Mouse (Mus musculus) embryo, embryonic 10 days (tissue): ENCODE data around the gene Stk33.

Experiments
- DNase-seq: peaks from one replicate; pipeline ENCODE4 v3.0.0-alpha.2; 2015; ENCODE audit warnings: low spot score

Stk33 gene

DNA sequence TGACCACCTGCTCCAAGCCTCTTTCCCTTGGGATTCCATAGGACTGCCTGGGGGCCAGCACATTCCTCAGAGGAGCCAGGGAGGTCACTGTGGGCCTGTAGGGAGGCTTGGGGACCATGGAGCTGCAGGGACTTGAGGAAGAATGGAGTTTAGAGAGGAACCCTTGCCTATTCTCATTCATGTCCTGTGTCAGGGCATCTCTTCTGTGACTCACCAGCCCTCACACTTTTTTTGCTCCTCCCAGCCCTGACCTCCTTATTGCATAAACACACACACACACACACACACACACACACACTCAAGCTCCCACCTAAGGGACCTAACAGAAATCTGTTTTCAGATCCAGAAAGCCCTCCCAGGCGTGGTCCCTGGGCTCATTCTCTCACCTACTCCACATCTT is 199.5 kb downstream of the Stk33 start:
- DNase-seq, result no peak

DNA sequence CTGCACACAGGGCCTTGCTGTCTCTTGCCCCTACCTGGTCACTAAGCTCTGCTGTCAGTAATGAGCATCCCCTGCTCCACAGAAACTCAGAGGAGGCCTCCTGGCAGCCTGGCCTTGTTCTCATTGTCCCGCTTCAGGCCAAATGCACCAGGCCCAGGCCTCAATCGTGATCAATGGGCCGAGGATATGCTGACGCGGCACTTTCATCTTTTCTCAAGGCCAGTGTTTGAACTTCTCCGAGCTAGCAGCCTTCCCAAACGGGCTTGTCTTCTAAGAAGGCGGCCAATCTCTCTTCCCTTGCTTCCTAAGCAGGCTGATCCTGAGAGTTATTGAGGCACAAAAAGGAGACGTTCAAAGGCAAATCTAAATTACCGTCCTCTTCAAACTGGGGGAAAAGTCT is 200.2 kb downstream of the Stk33 start:
- no peak for DNase-seq

DNA sequence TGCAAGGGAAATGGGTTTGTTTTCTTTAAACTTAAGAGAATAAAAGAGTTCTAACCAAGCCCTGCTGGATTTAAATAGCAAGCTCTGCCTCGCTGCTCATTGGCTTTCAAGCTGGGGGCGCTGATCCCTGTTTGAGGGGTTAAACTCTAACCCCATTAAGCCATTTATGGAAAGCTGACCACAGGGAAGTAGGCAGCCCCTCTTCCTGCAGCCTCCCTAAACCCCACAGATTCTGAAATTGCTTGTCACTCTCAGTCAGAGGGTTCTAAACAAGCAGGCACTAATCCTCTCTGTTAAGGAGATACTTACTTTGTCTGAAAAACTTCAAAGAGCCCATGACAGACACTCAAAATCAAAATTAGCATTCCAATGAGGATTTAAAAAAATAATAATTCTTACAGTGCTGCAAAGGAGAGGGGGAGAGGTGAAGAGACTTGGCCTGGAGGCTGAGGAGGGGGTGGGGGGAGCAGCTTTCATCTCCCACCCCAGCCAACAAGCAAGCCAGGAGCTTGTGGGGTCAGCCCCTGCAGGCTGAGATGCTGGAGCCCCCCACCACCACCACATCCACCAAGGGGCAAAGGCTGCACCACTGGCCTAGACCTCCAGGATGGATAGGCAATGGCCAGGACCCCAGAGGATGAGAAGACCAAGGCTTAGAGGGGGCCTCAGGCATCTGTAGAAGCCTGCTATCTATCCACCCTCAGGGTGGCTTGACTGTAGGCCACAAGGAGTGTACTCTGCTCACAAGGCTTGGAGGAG is 203.8 kb downstream of the Stk33 start:
- peak; percentile 21 for DNase-seq

DNA sequence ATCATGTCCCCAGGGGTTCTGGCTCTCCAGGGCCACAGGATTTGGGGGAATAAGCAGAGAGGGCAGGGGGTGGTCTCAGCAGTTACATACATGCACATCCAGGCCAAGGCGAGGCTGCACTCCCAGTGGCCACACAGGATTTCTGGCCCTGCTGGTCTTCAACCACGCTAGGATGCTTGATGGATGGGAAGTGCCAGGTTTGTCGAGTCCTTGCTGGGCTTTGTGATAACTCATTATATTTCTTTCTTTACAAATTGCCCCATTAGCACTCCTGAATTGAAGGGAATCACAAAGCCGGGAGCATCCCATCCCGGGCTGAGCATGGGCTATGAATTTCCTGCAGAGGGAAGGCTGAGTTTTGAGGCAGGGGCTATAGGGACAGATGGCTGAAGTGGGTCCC is 204.4 kb downstream of the Stk33 start:
- peak; percentile 26 for DNase-seq

DNA sequence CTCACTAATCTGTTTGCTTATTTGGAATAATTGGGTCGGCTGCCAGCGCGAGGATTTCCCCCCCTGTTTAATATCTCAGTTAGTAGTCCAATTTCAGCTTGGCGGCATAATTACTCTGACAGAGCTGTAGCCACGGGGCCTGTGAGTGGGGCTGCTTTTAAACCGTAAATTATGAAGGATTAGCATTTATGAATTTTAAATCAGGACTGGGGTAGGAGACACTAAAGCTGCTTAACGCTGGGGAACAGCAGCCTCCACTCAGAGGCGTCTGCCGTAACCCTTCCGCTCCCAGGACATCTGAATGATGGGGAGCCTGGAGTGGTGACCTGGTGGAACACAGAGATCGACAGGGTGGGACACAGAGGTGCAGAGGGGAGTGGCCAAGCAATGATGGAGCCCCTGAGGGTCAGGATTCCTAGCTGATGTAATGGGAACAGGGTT is 207.0 kb downstream of the Stk33 start:
- DNase-seq, result no peak

DNA sequence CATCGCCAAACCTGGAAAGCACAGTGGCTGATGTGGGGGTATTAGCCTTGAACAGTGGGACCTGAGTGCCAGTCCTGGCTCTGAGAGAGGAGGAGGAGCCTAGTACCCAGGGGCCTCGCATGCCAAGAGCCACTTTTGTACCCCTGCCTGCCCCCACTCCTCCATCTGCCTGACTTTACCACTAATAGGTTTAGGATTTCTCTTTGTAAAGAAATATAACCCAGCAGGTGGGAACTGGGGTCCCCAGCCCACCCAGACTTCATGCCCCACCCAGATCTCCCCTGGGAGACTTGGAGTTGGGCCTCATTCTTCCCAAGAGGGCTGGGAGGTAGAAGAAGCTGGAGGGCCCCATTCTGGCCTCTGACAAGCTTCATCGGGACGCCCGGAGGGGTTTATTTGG is 207.6 kb downstream of the Stk33 start:
- DNase-seq, result no peak

DNA sequence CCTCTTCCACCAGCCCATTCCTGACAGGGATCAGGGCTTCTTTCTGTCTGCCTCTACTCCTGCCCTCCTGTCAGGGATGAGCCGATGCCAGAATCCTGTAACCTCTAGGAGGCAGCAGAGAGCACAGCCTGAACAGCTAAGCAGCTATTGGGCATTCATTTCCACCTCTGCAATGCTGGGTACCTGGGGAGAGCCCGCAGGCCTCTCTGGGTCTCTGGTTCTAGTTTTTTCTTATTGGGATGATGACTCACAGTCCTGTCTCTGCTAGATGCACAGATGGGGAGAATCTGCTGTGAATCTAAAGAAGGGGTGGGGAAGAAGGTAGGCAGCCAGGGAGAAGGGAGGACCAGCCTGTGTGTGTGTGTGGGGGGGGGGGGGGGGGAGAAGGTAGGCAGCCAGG is 208.1 kb downstream of the Stk33 start:
- DNase-seq, result peak; percentile 85
